Mouse (Mus musculus): ENCODE results near the gene Gpr89. TPM values are rescaled to one million over a fixed set of nuclear protein-coding genes. Genes with fewer than 3 reads are reported as not detected.

Gpr89 gene
- polyA plus RNA-seq (2015; fragmentation: Nextera tagmentation; extraction: Ambion mirVana): 93.4 and 103 TPM in 2 replicates

- WGBS: under 1% methylated on average over 40 of the region's 40 CpGs
- H3K9ac ChIP-seq (ENCODE audit: low read depth, low read length): peak within 1 kb of the TSS; percentile 88
- ATAC-seq: peak; percentile 93
- no peaks in the 10 kb centered on the region for H3K27me3 ChIP-seq (replicated peaks; ENCODE audit: control insufficient read depth, insufficient read depth, low read length)
- H3K4me3 ChIP-seq (ENCODE audit: low read length): peak within 1 kb of the TSS; percentile 78
- peak within 1 kb of the TSS; percentile 53 for H3K4me2 ChIP-seq (ENCODE audit: low read depth, low read length)
- H3K36me3 ChIP-seq (ENCODE audit: control insufficient read depth, insufficient read depth, low read length): no peaks in the 10 kb centered on the region
- no peaks in the 10 kb centered on the region for H3K9me3 ChIP-seq (ENCODE audit: control insufficient read depth, low read length)
- peak within 1 kb of the TSS; percentile 3; the same call in 1 of the 2 replicates for H3K27ac ChIP-seq (ENCODE audit: low read length)
- peaks cover 10% of the 10 kb centered on the region for H3K4me1 ChIP-seq (ENCODE audit: control insufficient read depth, insufficient read depth, low read length)
Observed at GRCm38 (mm10) chr3:96904851-96905541, at the start of gene Gpr89. TSS of gene Gpr89 (minus strand) at chr3:96905346.

GRCm38 (mm10) chr3:96953489-96954233 is 48.5 kb upstream of the Gpr89 start:
- H3K36me3 ChIP-seq (ENCODE audit: control insufficient read depth, insufficient read depth, low read length): no peaks in the 10 kb centered on the region
- H3K27me3 ChIP-seq (replicated peaks; ENCODE audit: control insufficient read depth, insufficient read depth, low read length): no peaks in the 10 kb centered on the region
- 31% methylated on average over 14 of the region's 14 CpGs for WGBS
- H3K4me2 ChIP-seq (ENCODE audit: low read depth, low read length): peak overlapping the region; percentile 35
- H3K9me3 ChIP-seq (ENCODE audit: control insufficient read depth, low read length): no peaks in the 10 kb centered on the region
- ATAC-seq: peak; percentile 73
- no peak overlapping the region for H3K4me3 ChIP-seq (ENCODE audit: low read length)
- H3K9ac ChIP-seq (ENCODE audit: low read depth, low read length): peak overlapping the region; percentile 14; the same call in 1 of the 2 replicates
- H3K4me1 ChIP-seq (ENCODE audit: control insufficient read depth, insufficient read depth, low read length): peaks cover 8% of the 10 kb centered on the region; the same call in 1 of the 2 replicates
- peak overlapping the region; percentile 45; the same call in 1 of the 2 replicates for H3K27ac ChIP-seq (ENCODE audit: low read length)

- H3K4me2 ChIP-seq (ENCODE audit: low read depth, low read length): no peak overlapping the region
- H3K36me3 ChIP-seq (ENCODE audit: control insufficient read depth, insufficient read depth, low read length): no peaks in the 10 kb centered on the region
- H3K27ac ChIP-seq (ENCODE audit: low read length): no peak overlapping the region
- no peaks in the 10 kb centered on the region for H3K4me1 ChIP-seq (ENCODE audit: control insufficient read depth, insufficient read depth, low read length)
- H3K27me3 ChIP-seq (replicated peaks; ENCODE audit: control insufficient read depth, insufficient read depth, low read length): no peaks in the 10 kb centered on the region
- 84% methylated on average over 2 of the region's 2 CpGs for WGBS
- no peak for ATAC-seq
- no peak overlapping the region for H3K4me3 ChIP-seq (ENCODE audit: low read length)
- no peak overlapping the region for H3K9ac ChIP-seq (ENCODE audit: low read depth, low read length)
- H3K9me3 ChIP-seq (ENCODE audit: control insufficient read depth, low read length): no peaks in the 10 kb centered on the region
Observed at GRCm38 (mm10) chr3:96942706-96943105, 37.6 kb upstream of the Gpr89 start.

GRCm38 (mm10) chr3:96938738-96939137 is 33.6 kb upstream of the Gpr89 start:
- 15% methylated on average over 11 of the region's 11 CpGs for WGBS
- Histone ChIP-seq H3K27ac (ENCODE audit: low read length) (no peak overlapping the region), H3K4me1 (ENCODE audit: control insufficient read depth, insufficient read depth, low read length) (no peaks in the 10 kb centered on the region), H3K4me3 (ENCODE audit: low read length) (no peak overlapping the region; the same call in 1 of the 2 replicates), H3K4me2 (ENCODE audit: low read depth, low read length) (peak overlapping the region; percentile 15; the same call in 1 of the 2 replicates), H3K27me3 (replicated peaks; ENCODE audit: control insufficient read depth, insufficient read depth, low read length) (no peaks in the 10 kb centered on the region), H3K9me3 (ENCODE audit: control insufficient read depth, low read length) (no peaks in the 10 kb centered on the region), H3K9ac (ENCODE audit: low read depth, low read length) (no peak overlapping the region), H3K36me3 (ENCODE audit: control insufficient read depth, insufficient read depth, low read length) (no peaks in the 10 kb centered on the region)
- ATAC-seq: peak; percentile 76

GRCm38 (mm10) chr3:96937606-96938005 is 32.5 kb upstream of the Gpr89 start:
- H3K4me1 ChIP-seq (ENCODE audit: control insufficient read depth, insufficient read depth, low read length): no peaks in the 10 kb centered on the region
- no peak overlapping the region for H3K4me3 ChIP-seq (ENCODE audit: low read length)
- no peaks in the 10 kb centered on the region for H3K9me3 ChIP-seq (ENCODE audit: control insufficient read depth, low read length)
- no peak overlapping the region for H3K27ac ChIP-seq (ENCODE audit: low read length)
- H3K9ac ChIP-seq (ENCODE audit: low read depth, low read length): no peak overlapping the region
- H3K27me3 ChIP-seq (replicated peaks; ENCODE audit: control insufficient read depth, insufficient read depth, low read length): no peaks in the 10 kb centered on the region
- peak; percentile 24; the same call in 1 of the 2 replicates for ATAC-seq
- H3K4me2 ChIP-seq (ENCODE audit: low read depth, low read length): no peak overlapping the region
- H3K36me3 ChIP-seq (ENCODE audit: control insufficient read depth, insufficient read depth, low read length): no peaks in the 10 kb centered on the region
- WGBS: 12% methylated on average over 5 of the region's 5 CpGs

- Histone ChIP-seq H3K9ac (ENCODE audit: low read depth, low read length) (no peak overlapping the region), H3K4me1 (ENCODE audit: control insufficient read depth, insufficient read depth, low read length) (no peaks in the 10 kb centered on the region), H3K27ac (ENCODE audit: low read length) (no peak overlapping the region), H3K36me3 (ENCODE audit: control insufficient read depth, insufficient read depth, low read length) (no peaks in the 10 kb centered on the region), H3K9me3 (ENCODE audit: control insufficient read depth, low read length) (no peaks in the 10 kb centered on the region), H3K4me2 (ENCODE audit: low read depth, low read length) (no peak overlapping the region), H3K27me3 (replicated peaks; ENCODE audit: control insufficient read depth, insufficient read depth, low read length) (no peaks in the 10 kb centered on the region), H3K4me3 (ENCODE audit: low read length) (no peak overlapping the region)
- ATAC-seq: peak; percentile 35; the same call in 1 of the 2 replicates
- WGBS: 12% methylated on average over 6 of the region's 6 CpGs
Observed at GRCm38 (mm10) chr3:96936241-96936640, 31.1 kb upstream of the Gpr89 start.

- H3K27ac ChIP-seq (ENCODE audit: low read length): no peak overlapping the region
- no peaks in the 10 kb centered on the region for H3K9me3 ChIP-seq (ENCODE audit: control insufficient read depth, low read length)
- 37% methylated on average over 5 of the region's 5 CpGs for WGBS
- ATAC-seq: no peak
- no peaks in the 10 kb centered on the region for H3K36me3 ChIP-seq (ENCODE audit: control insufficient read depth, insufficient read depth, low read length)
- H3K4me1 ChIP-seq (ENCODE audit: control insufficient read depth, insufficient read depth, low read length): no peaks in the 10 kb centered on the region
- no peak overlapping the region for H3K4me2 ChIP-seq (ENCODE audit: low read depth, low read length)
- H3K27me3 ChIP-seq (replicated peaks; ENCODE audit: control insufficient read depth, insufficient read depth, low read length): no peaks in the 10 kb centered on the region
- H3K9ac ChIP-seq (ENCODE audit: low read depth, low read length): no peak overlapping the region
- no peak overlapping the region for H3K4me3 ChIP-seq (ENCODE audit: low read length)
Observed at GRCm38 (mm10) chr3:96931261-96931681, 26.1 kb upstream of the Gpr89 start.

DNA sequence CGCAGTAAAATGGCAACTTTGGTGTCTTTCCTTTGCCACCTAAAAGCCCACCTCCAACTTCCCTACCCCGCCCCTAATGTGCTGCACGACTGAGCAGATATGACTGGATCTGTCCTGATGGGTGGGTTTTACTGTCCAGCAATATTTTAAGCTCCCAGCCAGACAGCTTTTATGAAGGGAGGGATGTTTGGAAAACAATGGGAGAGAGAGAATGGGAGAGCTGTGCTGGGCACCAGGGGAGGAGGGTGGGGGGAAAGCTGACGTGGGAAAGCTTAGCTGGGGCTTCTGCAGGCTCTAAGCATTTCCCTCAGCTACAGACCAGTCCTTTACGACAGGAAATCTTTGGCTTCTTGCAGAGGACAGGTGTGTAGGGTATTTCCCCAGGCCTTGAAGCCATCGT is 20.8 kb upstream of the Gpr89 start, which contains the start of gene Gja8:
TSS of gene Gja8 (minus strand) at position 101 of the 400 bp plus-strand sequence.
- WGBS: 56% methylated on average over 6 of the region's 6 CpGs
- H3K9me3 ChIP-seq (ENCODE audit: control insufficient read depth, low read length): no peaks in the 10 kb centered on the region

GRCm38 (mm10) chr3:96924631-96925030 is 19.5 kb upstream of the Gpr89 start:
- H3K27ac ChIP-seq (ENCODE audit: low read length): no peak overlapping the region
- H3K4me2 ChIP-seq (ENCODE audit: low read depth, low read length): no peak overlapping the region
- H3K9ac ChIP-seq (ENCODE audit: low read depth, low read length): no peak overlapping the region
- H3K4me1 ChIP-seq (ENCODE audit: control insufficient read depth, insufficient read depth, low read length): no peaks in the 10 kb centered on the region
- no peak overlapping the region for H3K4me3 ChIP-seq (ENCODE audit: low read length)
- no peaks in the 10 kb centered on the region for H3K9me3 ChIP-seq (ENCODE audit: control insufficient read depth, low read length)
- H3K27me3 ChIP-seq (replicated peaks; ENCODE audit: control insufficient read depth, insufficient read depth, low read length): no peaks in the 10 kb centered on the region
- no peaks in the 10 kb centered on the region for H3K36me3 ChIP-seq (ENCODE audit: control insufficient read depth, insufficient read depth, low read length)
- 86% methylated on average over 4 of the region's 4 CpGs for WGBS
- ATAC-seq: no peak

More for the DNA sequence above, 20.8 kb upstream of the Gpr89 start, which contains the start of gene Gja8:
- no peak within 1 kb of the TSS for H3K27ac ChIP-seq (ENCODE audit: low read length)
- no peak within 1 kb of the TSS for H3K4me2 ChIP-seq (ENCODE audit: low read depth, low read length)
- H3K4me3 ChIP-seq (ENCODE audit: low read length): no peak within 1 kb of the TSS
- no peaks in the 10 kb centered on the region for H3K27me3 ChIP-seq (replicated peaks; ENCODE audit: control insufficient read depth, insufficient read depth, low read length)
- H3K36me3 ChIP-seq (ENCODE audit: control insufficient read depth, insufficient read depth, low read length): no peaks in the 10 kb centered on the region
- H3K4me1 ChIP-seq (ENCODE audit: control insufficient read depth, insufficient read depth, low read length): no peaks in the 10 kb centered on the region
- ATAC-seq: no peak
- H3K9ac ChIP-seq (ENCODE audit: low read depth, low read length): no peak within 1 kb of the TSS

Measured in intestine, embryonic 16.5 days (tissue).